Comparison of ENCODE assay signal across 15 mouse cellular contexts in the genomic region with DNA sequence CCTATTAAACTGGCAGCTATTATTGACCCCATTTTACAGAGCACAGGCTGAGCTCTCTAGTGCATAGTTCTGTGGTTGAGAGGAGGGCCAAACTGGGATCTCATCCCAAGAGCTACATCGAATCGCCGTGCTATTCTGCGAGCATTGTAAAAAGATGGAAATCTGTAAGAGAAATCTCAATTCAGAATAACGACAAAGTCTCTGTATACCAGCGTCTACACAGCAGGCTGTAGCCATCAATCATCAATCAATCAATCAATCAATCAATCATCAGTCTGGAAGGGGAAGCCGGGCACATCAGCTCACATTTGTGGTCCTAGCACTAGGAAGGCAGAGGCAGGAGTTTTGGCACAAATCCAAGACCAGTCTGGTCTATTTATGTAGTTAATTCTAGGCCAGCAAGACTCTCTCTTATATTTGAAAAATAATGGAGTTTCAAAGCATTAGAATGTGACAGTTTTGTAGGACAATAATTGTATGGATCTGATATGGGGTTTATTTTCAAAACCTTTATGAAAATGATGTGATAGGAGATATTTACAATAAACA.
DNase-seq lines count a peak whose midpoint lies in the region; ATAC-seq and TF ChIP-seq lines count a peak whose summit lies in the region.
"Had no signal": no experiment of that assay in that cellular context is flagged by ENCODE, and none has a peak within 500 bp of the region (broad histone marks: within the 10 kb centered on the region; RNA-seq: fewer than 3 reads in every experiment).

No protein-coding gene starts in this region.

- TF ChIP-seq POLR2A in myocyte (IDR thresholded peaks at IDR 0.05; ENCODE audit: insufficient read length, low read depth) = no peak

- no peak for ATAC-seq in heart, embryonic 14.5 days (ENCODE audit: insufficient number of reproducible peaks, insufficient read depth, low FRiP score, low read depth)
- peak; percentile 7; the same call in 1 of the 2 replicates for ATAC-seq in neural tube, embryonic 13.5 days (ENCODE audit: low read depth)
- no peak for ATAC-seq in neural tube, embryonic 15.5 days (ENCODE audit: low FRiP score)

- peaks cover 9 to 21% of the 10 kb centered on the region in 2 experiments for H3K4me1 ChIP-seq in heart, embryonic 14.5 days (ENCODE audit: control insufficient read depth in 2 of 2, insufficient read depth in 2 of 2, low read length in 2 of 2)
- peaks cover 41% of the 10 kb centered on the region for H3K4me1 ChIP-seq in neural tube, embryonic 13.5 days (replicated peaks)
- H3K4me1 ChIP-seq in neural tube, embryonic 15.5 days = peaks cover 32% of the 10 kb centered on the region

- H3K9ac ChIP-seq in heart, embryonic 14.5 days (ENCODE audit: low read length) = no peak overlapping the region
- no peak overlapping the region for H3K9ac ChIP-seq in neural tube, embryonic 13.5 days
- no peak overlapping the region for H3K9ac ChIP-seq in neural tube, embryonic 15.5 days (replicated peaks)
- H3K9ac ChIP-seq: forebrain, postnatal 0 days had no signal

- H3K4me2 ChIP-seq in heart, embryonic 14.5 days (ENCODE audit: low read length) = 0 out of 2 replicates have a peak overlapping the region, but pooled peaks have one; percentile 32
- H3K4me2 ChIP-seq in neural tube, embryonic 13.5 days = no peak overlapping the region
- H3K4me2 ChIP-seq in neural tube, embryonic 15.5 days = no peak overlapping the region
- peak overlapping the region; percentile 72 for H3K4me2 ChIP-seq in myocyte (ENCODE audit: low read depth)

- H3K27ac ChIP-seq in heart, embryonic 14.5 days (replicated peaks in 1 of 2; ENCODE audit: control insufficient read depth in 1 of 2, insufficient read depth in 1 of 2, low read depth in 2 of 2, low read length in 2 of 2) = peak overlapping the region; percentile 64 to 65; a peak in 3 of 4 replicates
- H3K27ac ChIP-seq in neural tube, embryonic 13.5 days (replicated peaks) = peak overlapping the region; percentile 73
- H3K27ac ChIP-seq in neural tube, embryonic 15.5 days (replicated peaks) = no peak overlapping the region

- H3K27me3 ChIP-seq in heart, embryonic 14.5 days (ENCODE audit: control insufficient read depth, insufficient read depth, low read length) = no peaks in the 10 kb centered on the region
- H3K27me3 ChIP-seq in neural tube, embryonic 13.5 days = no peaks in the 10 kb centered on the region
- H3K27me3 ChIP-seq in neural tube, embryonic 15.5 days (replicated peaks) = no peaks in the 10 kb centered on the region
- H3K27me3 ChIP-seq in myocyte (ENCODE audit: control insufficient read depth, insufficient read depth, insufficient read length) = no peaks in the 10 kb centered on the region

- H3K79me2 ChIP-seq in myocyte (ENCODE audit: control insufficient read depth, insufficient read depth) = no peaks in the 10 kb centered on the region

- H3K4me3 ChIP-seq in heart, embryonic 14.5 days (ENCODE audit: control insufficient read depth in 1 of 2, insufficient read depth in 1 of 2, low read depth in 1 of 2, low read length in 2 of 2) = no peak overlapping the region
- H3K4me3 ChIP-seq in neural tube, embryonic 13.5 days = no peak overlapping the region
- H3K4me3 ChIP-seq in neural tube, embryonic 15.5 days (replicated peaks) = no peak overlapping the region
- H3K4me3 ChIP-seq in myocyte = no peak overlapping the region

- H3ac ChIP-seq in myocyte (ENCODE audit: control insufficient read depth, insufficient read length) = no peak overlapping the region

- H3K36me3 ChIP-seq in heart, embryonic 14.5 days (ENCODE audit: control insufficient read depth, insufficient read depth, low read length) = no peaks in the 10 kb centered on the region
- H3K36me3 ChIP-seq in neural tube, embryonic 13.5 days = no peaks in the 10 kb centered on the region
- no peaks in the 10 kb centered on the region for H3K36me3 ChIP-seq in neural tube, embryonic 15.5 days
- no peaks in the 10 kb centered on the region for H3K36me3 ChIP-seq in myocyte (ENCODE audit: control insufficient read depth, insufficient read depth)

- 58% methylated on average over 7 of the region's 7 CpGs for WGBS in heart, embryonic 14.5 days
- whole genome bisulfite sequencing in neural tube, embryonic 13.5 days = 61% methylated on average over 7 of the region's 7 CpGs
- WGBS in neural tube, embryonic 15.5 days = 44% methylated on average over 7 of the region's 7 CpGs

- peak; percentile 26 for DNase-seq in cerebellum, adult 9-10 months
- no peak for DNase-seq in cerebellum, adult 11-12 months
- DNase-seq in heart, adult 8-10 months (ENCODE audit: low spot score) = no peak
- DNase-seq in thymus, postnatal 25 days = no peak
- DNase-seq: adrenal gland, postnatal 14 days; embryo, embryonic 11 days; forebrain, postnatal 0 days; gastrocnemius, postnatal 36 days; kidney, adult 18-20 months; kidney, postnatal 4 days; lung, postnatal 10 days had no signal

- no peaks in the 10 kb centered on the region for H3K9me3 ChIP-seq in heart, embryonic 14.5 days (ENCODE audit: control insufficient read depth, low read length)
- no peaks in the 10 kb centered on the region for H3K9me3 ChIP-seq in neural tube, embryonic 13.5 days
- no peaks in the 10 kb centered on the region for H3K9me3 ChIP-seq in neural tube, embryonic 15.5 days (replicated peaks)

TF ChIP-seq in myocyte, 11 proteins besides CTCF, POLR2A, EP300 and RAD21:
- TF ChIP-seq TCF3 (IDR thresholded peaks at IDR 0.05; ENCODE audit: insufficient read length, low read depth) (no peak), REST (IDR thresholded peaks at IDR 0.05; ENCODE audit: insufficient read depth, insufficient read length) (no peak), POLR2AphosphoS2 (IDR thresholded peaks at IDR 0.05; ENCODE audit: insufficient read length, low read depth) (no peak), TCF12 (IDR thresholded peaks at IDR 0.05; ENCODE audit: insufficient read depth, poor library complexity, severe bottlenecking) (no peak), MYOG (IDR thresholded peaks at IDR 0.05; ENCODE audit: control insufficient read depth in 1 of 3, insufficient read depth in 1 of 3, insufficient read length in 2 of 3, low read depth in 2 of 3) (no peak), MAX (IDR thresholded peaks at IDR 0.05; ENCODE audit: low read depth) (no peak), MYOD1 (IDR thresholded peaks at IDR 0.05; ENCODE audit: control insufficient read depth in 1 of 3, insufficient read length in 2 of 3, low read depth in 2 of 3) (no peak), USF1 (IDR thresholded peaks at IDR 0.05; ENCODE audit: low read depth) (no peak), CEBPB (IDR thresholded peaks at IDR 0.05; ENCODE audit: insufficient read depth, poor library complexity, severe bottlenecking) (no peak), E2F4 (IDR thresholded peaks at IDR 0.05; ENCODE audit: insufficient read depth) (no peak)
TF ChIP-seq in myocyte: peak in this region for 0.

Comparison
In these comparisons a context has a peak if more than half of its experiments do, and no peak if none do; other contexts are left out.
1. H3K4me2 ChIP-seq: peak in heart, embryonic 14.5 days (single experiment) and myocyte (single experiment); none in neural tube, embryonic 13.5 days (single experiment) and neural tube, embryonic 15.5 days (single experiment).